Mouse (Mus musculus): Measurements from ENCODE around the gene Itga4. TPM values are rescaled to one million over a fixed set of nuclear protein-coding genes. Genes with fewer than 3 reads are reported as not detected.

Gene Itga4
- polyA plus RNA-seq, 1 experiment from 2014 or later: 2.8 TPM

GRCm38 (mm10) chr2:79378346-79379086, 123.3 kb downstream of the Itga4 start:
- ATAC-seq (ENCODE audit: low FRiP score): no peak
- 57% methylated on average over 8 of the region's 8 CpGs for WGBS
- no peak overlapping the region for H3K27ac ChIP-seq (replicated peaks)
- no peaks in the 10 kb centered on the region for H3K36me3 ChIP-seq
- no peak overlapping the region for H3K4me2 ChIP-seq
- H3K27me3 ChIP-seq (replicated peaks): no peaks in the 10 kb centered on the region
- no peaks in the 10 kb centered on the region for H3K9me3 ChIP-seq (replicated peaks)
- peaks cover 10% of the 10 kb centered on the region; the same call in 1 of the 2 replicates for H3K4me1 ChIP-seq
- no peak overlapping the region for H3K4me3 ChIP-seq (replicated peaks)
- no peak overlapping the region for H3K9ac ChIP-seq (replicated peaks)

- H3K4me3 ChIP-seq (replicated peaks): no peak overlapping the region
- no peak for ATAC-seq (ENCODE audit: low FRiP score)
- H3K36me3 ChIP-seq: no peaks in the 10 kb centered on the region
- H3K9ac ChIP-seq (replicated peaks): no peak overlapping the region
- no peak overlapping the region for H3K4me2 ChIP-seq
- no peaks in the 10 kb centered on the region for H3K9me3 ChIP-seq (replicated peaks)
- H3K27ac ChIP-seq (replicated peaks): no peak overlapping the region
- WGBS: 9% methylated on average over 12 of the region's 12 CpGs
- no peaks in the 10 kb centered on the region for H3K27me3 ChIP-seq (replicated peaks)
- peaks cover 10% of the 10 kb centered on the region; the same call in 1 of the 2 replicates for H3K4me1 ChIP-seq
These were observed 124.1 kb downstream of the Itga4 start for GRCm38 (mm10) chr2:79379087-79380041.

Other genes starting within 250 kb of the Itga4 start
- 11.0 and 16.9 TPM in 2 replicates for gene Neurod1, start 201.3 kb downstream of the Itga4 start, polyA plus RNA-seq (2015; fragmentation: Nextera tagmentation; extraction: Ambion mirVana)
- gene Cerkl, start 201.4 kb downstream of the Itga4 start, polyA plus RNA-seq (2015; fragmentation: Nextera tagmentation; extraction: Ambion mirVana): 0.69 and 2.0 TPM in 2 replicates